Mouse (Mus musculus): ENCODE data around the gene Dtx2.
A peak's percentile ranks its signal among the peaks of the same experiment; 100 is the strongest.
"Not testable (repeated sequence)": the region's sequence is repeated elsewhere in the genome, so short reads cannot be mapped to it uniquely, and the experiment has no call there.

Gene Dtx2

GRCm38 (mm10) chr5:136061567-136061966 lies 67.0 kb downstream of the Dtx2 start:
- peak; percentile 64 for DNase-seq (ENCODE audit: low read depth, low spot score)

GRCm38 (mm10) chr5:136063920-136064319 lies 69.3 kb downstream of the Dtx2 start:
- no peak for DNase-seq (ENCODE audit: low read depth, low spot score)

GRCm38 (mm10) chr5:136066404-136067148 lies 72.0 kb downstream of the Dtx2 start:
- not testable (repeated sequence) for DNase-seq (ENCODE audit: low read depth, low spot score)

GRCm38 (mm10) chr5:136069411-136069810 lies 74.8 kb downstream of the Dtx2 start:
- no peak for DNase-seq (ENCODE audit: low read depth, low spot score)

GRCm38 (mm10) chr5:136073051-136073450 lies 78.5 kb downstream of the Dtx2 start:
- no peak for DNase-seq (ENCODE audit: low read depth, low spot score)

- no peak for DNase-seq (ENCODE audit: low read depth, low spot score)
Measured at GRCm38 (mm10) chr5:136073526-136073925, 78.9 kb downstream of the Dtx2 start.

GRCm38 (mm10) chr5:136075076-136075475 lies 80.5 kb downstream of the Dtx2 start:
- DNase-seq (ENCODE audit: low read depth, low spot score), result no peak

GRCm38 (mm10) chr5:136076284-136076683 lies 81.7 kb downstream of the Dtx2 start:
- peak; percentile 45 for DNase-seq (ENCODE audit: low read depth, low spot score)

- DNase-seq (ENCODE audit: low read depth, low spot score), result no peak
Measured at GRCm38 (mm10) chr5:136077001-136077550, 82.5 kb downstream of the Dtx2 start.

- no peak for DNase-seq (ENCODE audit: low read depth, low spot score)
Measured at GRCm38 (mm10) chr5:136078136-136078535, 83.5 kb downstream of the Dtx2 start.

- no peak for DNase-seq (ENCODE audit: low read depth, low spot score)
Measured at GRCm38 (mm10) chr5:136082345-136082744, 87.7 kb downstream of the Dtx2 start.
